In genomic region chr13:23395301-23396245, GRCm38 (mm10) we compare ENCODE assay signal across 8 mouse cellular contexts. TPM values are rescaled to one million over a fixed set of nuclear protein-coding genes. Genes with fewer than 3 reads are reported as not detected.
DNase-seq lines count a peak whose midpoint lies in the region; ATAC-seq and TF ChIP-seq lines count a peak whose summit lies in the region.

No protein-coding gene starts in this region.

- no peak for ATAC-seq in kidney, embryonic 16.5 days (ENCODE audit: low FRiP score, low TSS enrichment)
- no peak for ATAC-seq in hindbrain, embryonic 11.5 days (ENCODE audit: low FRiP score)
- ATAC-seq in midbrain, embryonic 14.5 days (ENCODE audit: low FRiP score, low TSS enrichment) = no peak
- no peak for ATAC-seq in monocyte, adult 5-6 weeks (replicated peaks; ENCODE audit: insufficient number of reproducible peaks, low FRiP score, low TSS enrichment, poor library complexity, severe bottlenecking)

- H3K4me2 ChIP-seq in kidney, embryonic 16.5 days (replicated peaks; ENCODE audit: low read depth, low read length) = peak overlapping the region; percentile 76
- H3K4me2 ChIP-seq in hindbrain, embryonic 11.5 days (replicated peaks; ENCODE audit: low read depth, low read length) = peak overlapping the region; percentile 73
- H3K4me2 ChIP-seq in midbrain, embryonic 14.5 days (ENCODE audit: low read length) = peak overlapping the region; percentile 76

- H3K27ac ChIP-seq in kidney, embryonic 16.5 days (ENCODE audit: low read length) = no peak overlapping the region
- no peak overlapping the region for H3K27ac ChIP-seq in bone marrow macrophage, adult 2 months (ENCODE audit: insufficient read depth, low read depth, low read length)
- no peak overlapping the region for H3K27ac ChIP-seq in hindbrain, embryonic 11.5 days (ENCODE audit: low read depth, low read length)
- H3K27ac ChIP-seq in midbrain, embryonic 14.5 days (replicated peaks; ENCODE audit: low read depth, low read length) = no peak overlapping the region

- WGBS in kidney, embryonic 16.5 days = 2% methylated on average over 43 of the region's 43 CpGs
- 4% methylated on average over 43 of the region's 43 CpGs for WGBS in hindbrain, embryonic 11.5 days
- 3% methylated on average over 43 of the region's 43 CpGs for WGBS in midbrain, embryonic 14.5 days

- no peak for DNase-seq in kidney, adult 9 months
- peak; percentile 70 for DNase-seq in hindbrain, embryonic 11.5 days (ENCODE audit: low spot score)
- DNase-seq in midbrain, embryonic 14.5 days = peak; percentile 55
- DNase-seq in spleen, postnatal 14 days (ENCODE audit: low spot score in 2 of 2) = no peak
- no peak for DNase-seq in gastrocnemius, postnatal 4 days (ENCODE audit: low spot score in 2 of 2)

- no peak for TF ChIP-seq POLR2A in bone marrow macrophage, adult 2 months (IDR thresholded peaks at IDR 0.05; ENCODE audit: borderline replicate concordance, low read depth, low read length)

- H3K9me3 ChIP-seq in kidney, embryonic 16.5 days (ENCODE audit: low read length) = no peaks in the 10 kb centered on the region
- H3K9me3 ChIP-seq in hindbrain, embryonic 11.5 days (ENCODE audit: control insufficient read depth, low read length) = no peaks in the 10 kb centered on the region
- H3K9me3 ChIP-seq in midbrain, embryonic 14.5 days (ENCODE audit: control insufficient read depth, low read length) = no peaks in the 10 kb centered on the region

- H3K4me3 ChIP-seq in kidney, embryonic 16.5 days (ENCODE audit: low read length) = peak overlapping the region; percentile 56
- peak overlapping the region; percentile 62 for H3K4me3 ChIP-seq in bone marrow macrophage, adult 2 months (ENCODE audit: insufficient read depth, low read length)
- peak overlapping the region; percentile 35 for H3K4me3 ChIP-seq in hindbrain, embryonic 11.5 days (ENCODE audit: low read depth, low read length)
- H3K4me3 ChIP-seq in midbrain, embryonic 14.5 days (replicated peaks; ENCODE audit: low read depth, low read length) = peak overlapping the region; percentile 40

- no peaks in the 10 kb centered on the region for H3K36me3 ChIP-seq in kidney, embryonic 16.5 days (ENCODE audit: insufficient read depth, low read length)
- H3K36me3 ChIP-seq in hindbrain, embryonic 11.5 days (ENCODE audit: control insufficient read depth, insufficient read depth, low read length) = no peaks in the 10 kb centered on the region
- H3K36me3 ChIP-seq in midbrain, embryonic 14.5 days (ENCODE audit: control insufficient read depth, insufficient read depth, low read length) = no peaks in the 10 kb centered on the region

- H3K27me3 ChIP-seq in kidney, embryonic 16.5 days (ENCODE audit: insufficient read depth, low read length) = peaks cover 48% of the 10 kb centered on the region
- H3K27me3 ChIP-seq in hindbrain, embryonic 11.5 days (ENCODE audit: control insufficient read depth, insufficient read depth, low read length) = peaks cover 22% of the 10 kb centered on the region
- peaks cover 51% of the 10 kb centered on the region for H3K27me3 ChIP-seq in midbrain, embryonic 14.5 days (ENCODE audit: control insufficient read depth, insufficient read depth, low read length)

- TF ChIP-seq CTCF in bone marrow macrophage, adult 2 months (IDR thresholded peaks at IDR 0.05; ENCODE audit: low read depth, low read length) = no peak

- peak overlapping the region; percentile 13; the same call in 1 of the 2 replicates for H3K9ac ChIP-seq in kidney, embryonic 16.5 days (replicated peaks; ENCODE audit: low read length)
- H3K9ac ChIP-seq in hindbrain, embryonic 11.5 days (ENCODE audit: low read depth, low read length) = peak overlapping the region; percentile 50; the same call in 1 of the 2 replicates
- H3K9ac ChIP-seq in midbrain, embryonic 14.5 days (replicated peaks; ENCODE audit: low read length) = peak overlapping the region; percentile 31; the same call in 1 of the 2 replicates

- 0 out of 2 replicates have a peak, but pooled peaks cover 4% of the 10 kb centered on the region for H3K4me1 ChIP-seq in kidney, embryonic 16.5 days (ENCODE audit: insufficient read depth, low read length)
- H3K4me1 ChIP-seq in bone marrow macrophage, adult 2 months (ENCODE audit: control insufficient read depth, insufficient read depth, low read length) = no peaks in the 10 kb centered on the region
- H3K4me1 ChIP-seq in hindbrain, embryonic 11.5 days (replicated peaks; ENCODE audit: control insufficient read depth, insufficient read depth, low read length) = no peaks in the 10 kb centered on the region
- peaks cover 10% of the 10 kb centered on the region; the same call in 1 of the 2 replicates for H3K4me1 ChIP-seq in midbrain, embryonic 14.5 days (ENCODE audit: control insufficient read depth, insufficient read depth, low read length)

RNA-seq across cellular contexts. Expression of gene Zfp322a, which starts 26.6 kb away (rescaled TPM):
- 49.9 and 54.0 TPM in 2 replicates for polyA plus RNA-seq in kidney, embryonic 16.5 days (2015; fragmentation: Nextera tagmentation; extraction: Ambion mirVana)
- polyA plus RNA-seq in bone marrow macrophage, adult 2 months (2012; ENCODE audit: insufficient read depth, insufficient read length, missing spikeins) = 14.9 and 16.4 TPM in 2 replicates
- 65.0 and 65.6 TPM in 2 replicates for polyA plus RNA-seq in hindbrain, embryonic 11.5 days (2014; fragmentation: Nextera tagmentation; extraction: Ambion mirVana)
- 41.2 and 64.4 TPM in 2 replicates for polyA plus RNA-seq in midbrain, embryonic 14.5 days (2014; fragmentation: Nextera tagmentation; extraction: Ambion mirVana)
- 27.6 to 70.6 TPM (median 42.7 TPM) in 3 replicates for total RNA-seq in monocyte, adult 5-6 weeks (2017)
- total RNA-seq in gastrocnemius, postnatal 4 days (2021) = 10 to 100 TPM; 17.8 to 20.8 TPM

RNA-seq across cellular contexts. Expression of gene Abt1, which starts 28.1 kb away (rescaled TPM):
- polyA plus RNA-seq in kidney, embryonic 16.5 days (2015; fragmentation: Nextera tagmentation; extraction: Ambion mirVana) = 13.7 and 14.6 TPM in 2 replicates
- polyA plus RNA-seq in bone marrow macrophage, adult 2 months (2012; ENCODE audit: insufficient read depth, insufficient read length, missing spikeins) = 4.8 and 4.9 TPM in 2 replicates
- 12.1 and 13.4 TPM in 2 replicates for polyA plus RNA-seq in hindbrain, embryonic 11.5 days (2014; fragmentation: Nextera tagmentation; extraction: Ambion mirVana)
- polyA plus RNA-seq in midbrain, embryonic 14.5 days (2014; fragmentation: Nextera tagmentation; extraction: Ambion mirVana) = 9.3 and 9.9 TPM in 2 replicates
- total RNA-seq in monocyte, adult 5-6 weeks (2017) = 12.1 to 15.9 TPM (median 13.2 TPM) in 3 replicates
- total RNA-seq in gastrocnemius, postnatal 4 days (2021) = 1 to 10 TPM; 6.2 to 6.6 TPM

Comparison
In these comparisons a context has a peak if more than half of its experiments do, and no peak if none do; other contexts are left out.
1. DNase-seq: peak in hindbrain, embryonic 11.5 days (single experiment) and midbrain, embryonic 14.5 days (single experiment); none in kidney, adult 9 months (single experiment), spleen, postnatal 14 days (0 of 2) and gastrocnemius, postnatal 4 days (0 of 2).
2. Peak in every context shown above with its lines, with median percentiles within 50 percentile points of each other: H3K4me2 ChIP-seq, H3K4me3 ChIP-seq and H3K9ac ChIP-seq.